Mouse (Mus musculus): Measurements from ENCODE around the gene Pds5a. TPM values are rescaled to one million over a fixed set of nuclear protein-coding genes. Genes with fewer than 3 reads are reported as not detected.
A peak's percentile ranks its signal among the peaks of the same experiment; 100 is the strongest.
"Not testable (repeated sequence)": the region's sequence is repeated elsewhere in the genome, so short reads cannot be mapped to it uniquely, and the experiment has no call there.

Pds5a gene
- polyA plus RNA-seq (2015; fragmentation: Nextera tagmentation; extraction: Ambion mirVana): 31.2 and 33.4 TPM in 2 replicates

DNA sequence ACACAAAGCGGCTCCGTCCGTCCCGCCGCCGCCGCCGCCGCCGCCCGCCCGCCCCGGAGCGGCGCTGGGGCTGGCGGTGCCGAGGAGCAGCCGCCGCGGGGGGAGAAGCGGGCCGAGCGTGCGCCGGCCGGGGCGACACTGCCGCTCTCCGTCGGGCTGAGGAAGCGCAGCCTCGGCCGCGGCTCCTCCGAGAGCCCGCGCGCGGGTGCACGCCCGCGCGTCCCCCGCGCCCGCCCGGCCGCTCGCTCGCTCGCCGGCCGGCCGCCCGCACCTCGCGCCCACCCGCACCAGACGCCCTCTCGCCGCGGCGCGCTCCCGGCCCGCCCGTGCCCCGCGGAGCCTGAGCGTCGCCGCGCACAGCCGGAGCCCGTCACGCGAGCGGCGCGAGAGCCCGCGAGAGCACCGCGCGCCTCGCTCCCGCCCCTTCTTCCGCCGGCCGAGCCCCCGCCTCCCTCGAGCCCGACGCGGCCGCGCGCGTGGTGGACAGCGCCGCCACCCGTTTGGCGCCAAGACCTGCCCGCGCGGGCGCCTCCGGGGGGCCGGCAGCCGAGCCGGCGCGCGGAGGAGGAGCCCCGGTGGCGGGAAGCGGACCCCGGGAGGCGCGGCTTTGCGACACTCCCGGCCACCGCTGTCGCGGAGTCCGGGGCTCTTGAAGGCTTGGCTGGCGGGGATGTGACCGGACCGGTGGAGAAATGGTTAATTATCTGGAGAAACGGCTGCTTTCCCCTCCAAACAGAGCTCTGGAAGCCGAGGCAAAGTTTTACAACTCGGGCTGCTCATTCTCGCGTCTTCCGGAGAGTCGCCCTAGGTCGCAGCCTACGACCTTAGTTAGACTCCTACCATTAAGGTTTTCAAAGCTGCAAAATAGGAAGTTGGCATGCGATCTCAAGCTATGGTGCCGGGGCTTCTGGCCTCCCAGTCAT, at the start of gene Pds5a:
Pds5a (minus strand) TSS at position 438 of the 923 bp plus-strand sequence.
- H3K4me2 ChIP-seq (ENCODE audit: low read depth, low read length): peak within 1 kb of the TSS; percentile 73
- under 1% methylated on average over 111 of the region's 140 CpGs for WGBS
- no peaks in the 10 kb centered on the region for H3K9me3 ChIP-seq (ENCODE audit: control insufficient read depth, low read length)
- H3K36me3 ChIP-seq (ENCODE audit: control insufficient read depth, insufficient read depth, low read length): no peaks in the 10 kb centered on the region
- peaks cover 16% of the 10 kb centered on the region for H3K4me1 ChIP-seq (ENCODE audit: control insufficient read depth, insufficient read depth, low read length)
- ATAC-seq: peak; percentile 91
- no peaks in the 10 kb centered on the region for H3K27me3 ChIP-seq (replicated peaks; ENCODE audit: control insufficient read depth, insufficient read depth, low read length)
- peak within 1 kb of the TSS; percentile 82 for H3K4me3 ChIP-seq (ENCODE audit: low read length)
- H3K9ac ChIP-seq (ENCODE audit: low read depth, low read length): peak within 1 kb of the TSS; percentile 89
- peak within 1 kb of the TSS; percentile 98 for H3K27ac ChIP-seq (ENCODE audit: low read length)

DNA sequence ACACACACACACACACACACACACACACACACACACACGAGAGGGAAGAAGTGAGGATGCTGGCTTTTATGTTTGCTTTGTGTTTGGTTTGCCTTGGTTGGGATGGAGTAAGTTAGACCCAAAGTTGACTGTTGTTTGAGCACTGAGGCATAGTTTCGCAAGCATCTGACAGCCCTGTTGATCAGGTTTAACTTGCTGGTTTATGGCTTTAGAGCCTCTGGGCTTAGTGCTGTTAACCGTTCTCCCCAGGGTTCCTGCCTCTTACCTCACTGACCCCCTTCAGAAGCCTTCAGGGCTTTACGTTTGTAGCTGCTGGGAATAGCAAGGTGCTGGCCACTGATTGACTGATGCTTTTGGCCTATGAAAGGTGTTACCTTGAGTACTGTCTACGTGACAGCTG, 48.8 kb upstream of the Pds5a start:
- no peak overlapping the region for H3K9ac ChIP-seq (ENCODE audit: low read depth, low read length)
- H3K27me3 ChIP-seq (replicated peaks; ENCODE audit: control insufficient read depth, insufficient read depth, low read length): no peaks in the 10 kb centered on the region
- no peak overlapping the region for H3K4me3 ChIP-seq (ENCODE audit: low read length)
- H3K9me3 ChIP-seq (ENCODE audit: control insufficient read depth, low read length): no peaks in the 10 kb centered on the region
- no peak overlapping the region for H3K27ac ChIP-seq (ENCODE audit: low read length)
- ATAC-seq: peak; percentile 66
- H3K4me2 ChIP-seq (ENCODE audit: low read depth, low read length): no peak overlapping the region
- H3K36me3 ChIP-seq (ENCODE audit: control insufficient read depth, insufficient read depth, low read length): no peaks in the 10 kb centered on the region
- WGBS: 53% methylated on average over 5 of the region's 5 CpGs
- peaks cover 4% of the 10 kb centered on the region; the same call in 1 of the 2 replicates for H3K4me1 ChIP-seq (ENCODE audit: control insufficient read depth, insufficient read depth, low read length)

DNA sequence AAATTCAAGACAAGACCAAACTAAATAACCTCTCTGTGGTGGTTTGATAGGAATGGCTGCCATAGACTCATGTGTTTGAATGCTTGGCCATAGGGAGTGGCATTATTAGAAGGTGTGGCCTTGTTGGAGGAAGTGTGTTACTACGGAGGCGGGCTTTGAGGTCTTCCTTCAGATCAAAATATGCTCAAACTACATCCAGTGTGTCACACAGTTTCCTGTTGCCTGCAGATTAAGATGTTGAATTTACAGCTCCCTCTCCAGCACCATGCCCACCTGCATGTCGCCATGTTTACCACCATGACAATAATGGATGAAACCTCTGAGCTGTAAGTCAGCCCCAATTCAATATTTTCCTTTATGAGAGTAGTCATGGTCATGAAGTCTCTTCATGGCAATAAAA, 41.3 kb upstream of the Pds5a start:
- WGBS: 93% methylated on average over 3 of the region's 3 CpGs
- H3K27me3 ChIP-seq (replicated peaks; ENCODE audit: control insufficient read depth, insufficient read depth, low read length): no peaks in the 10 kb centered on the region
- no peak overlapping the region for H3K4me3 ChIP-seq (ENCODE audit: low read length)
- no peak overlapping the region for H3K27ac ChIP-seq (ENCODE audit: low read length)
- no peaks in the 10 kb centered on the region for H3K9me3 ChIP-seq (ENCODE audit: control insufficient read depth, low read length)
- H3K4me2 ChIP-seq (ENCODE audit: low read depth, low read length): no peak overlapping the region
- no peak for ATAC-seq
- H3K9ac ChIP-seq (ENCODE audit: low read depth, low read length): no peak overlapping the region
- H3K36me3 ChIP-seq (ENCODE audit: control insufficient read depth, insufficient read depth, low read length): no peaks in the 10 kb centered on the region
- no peaks in the 10 kb centered on the region for H3K4me1 ChIP-seq (ENCODE audit: control insufficient read depth, insufficient read depth, low read length)

DNA sequence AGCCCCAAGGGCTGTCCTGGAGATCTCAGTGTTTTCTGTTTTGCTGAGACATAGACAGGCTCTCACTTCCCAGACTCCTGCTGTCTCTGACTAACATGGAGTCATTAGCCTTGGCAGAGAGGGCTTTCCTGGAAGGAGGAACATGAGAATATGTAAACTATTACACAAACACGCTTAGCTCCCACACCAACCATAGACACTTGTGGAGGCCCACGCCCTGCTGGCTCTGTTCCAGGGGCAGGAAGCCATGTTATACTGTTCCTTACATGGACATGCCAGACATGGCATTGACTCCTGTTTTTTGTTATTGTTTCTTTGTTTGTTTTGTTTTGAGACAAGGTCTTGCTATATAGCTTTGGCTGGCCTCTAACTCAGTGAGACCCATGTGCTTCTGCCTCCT, 37.5 kb upstream of the Pds5a start:
- Histone ChIP-seq H3K4me1 (ENCODE audit: control insufficient read depth, insufficient read depth, low read length) (no peaks in the 10 kb centered on the region), H3K9me3 (ENCODE audit: control insufficient read depth, low read length) (no peaks in the 10 kb centered on the region), H3K4me3 (ENCODE audit: low read length) (no peak overlapping the region), H3K27me3 (replicated peaks; ENCODE audit: control insufficient read depth, insufficient read depth, low read length) (no peaks in the 10 kb centered on the region), H3K9ac (ENCODE audit: low read depth, low read length) (no peak overlapping the region), H3K4me2 (ENCODE audit: low read depth, low read length) (no peak overlapping the region), H3K27ac (ENCODE audit: low read length) (no peak overlapping the region), H3K36me3 (ENCODE audit: control insufficient read depth, insufficient read depth, low read length) (no peaks in the 10 kb centered on the region)
- ATAC-seq: no peak
- WGBS: 75% methylated on average over 2 of the region's 2 CpGs

DNA sequence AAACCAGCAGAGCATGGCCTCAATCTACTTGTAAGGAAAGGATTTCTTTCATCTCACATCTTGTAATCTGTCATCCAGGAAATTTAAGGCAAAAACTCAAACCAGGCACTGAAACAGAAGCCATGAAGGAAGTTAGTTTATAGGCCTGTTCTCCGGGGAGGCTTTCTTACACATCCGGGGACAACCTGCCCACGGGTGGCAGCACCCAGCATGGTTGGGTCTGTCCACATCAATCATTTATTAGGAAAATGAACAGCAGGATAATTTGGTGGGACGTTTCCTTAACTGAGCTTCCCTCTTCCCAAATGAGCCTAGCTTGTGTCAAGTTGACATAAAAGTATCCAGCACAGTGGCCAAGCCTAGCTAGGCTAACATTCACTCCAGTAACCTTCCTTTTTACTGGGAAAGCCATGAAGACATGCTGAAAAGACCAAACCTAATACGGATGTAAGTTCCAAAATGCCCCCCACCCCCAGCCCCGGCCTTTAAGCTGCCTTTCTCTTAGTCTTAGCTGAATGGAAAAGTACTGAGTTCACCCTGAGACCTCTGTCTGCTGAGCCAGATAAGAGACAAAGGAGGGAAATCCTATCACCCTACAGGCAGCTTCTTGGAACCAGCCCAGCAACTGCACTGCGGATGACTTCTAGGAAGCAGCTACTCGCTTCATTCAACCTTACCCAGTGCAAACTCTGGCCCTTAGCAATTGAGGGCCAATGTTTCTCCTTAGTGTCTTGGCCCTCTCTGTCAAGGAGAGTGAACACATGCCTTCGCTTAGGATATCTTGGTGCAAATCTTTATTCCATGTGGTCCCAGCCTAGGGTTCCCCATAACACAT, 33.3 kb upstream of the Pds5a start:
- H3K27ac ChIP-seq (ENCODE audit: low read length): no peak overlapping the region
- no peak overlapping the region for H3K9ac ChIP-seq (ENCODE audit: low read depth, low read length)
- no peaks in the 10 kb centered on the region for H3K27me3 ChIP-seq (replicated peaks; ENCODE audit: control insufficient read depth, insufficient read depth, low read length)
- peaks cover 3% of the 10 kb centered on the region; the same call in 1 of the 2 replicates for H3K4me1 ChIP-seq (ENCODE audit: control insufficient read depth, insufficient read depth, low read length)
- ATAC-seq: peak; percentile 76
- 61% methylated on average over 9 of the region's 9 CpGs for WGBS
- no peak overlapping the region for H3K4me3 ChIP-seq (ENCODE audit: low read length)
- H3K4me2 ChIP-seq (ENCODE audit: low read depth, low read length): no peak overlapping the region
- H3K36me3 ChIP-seq (ENCODE audit: control insufficient read depth, insufficient read depth, low read length): no peaks in the 10 kb centered on the region
- H3K9me3 ChIP-seq (ENCODE audit: control insufficient read depth, low read length): no peaks in the 10 kb centered on the region

DNA sequence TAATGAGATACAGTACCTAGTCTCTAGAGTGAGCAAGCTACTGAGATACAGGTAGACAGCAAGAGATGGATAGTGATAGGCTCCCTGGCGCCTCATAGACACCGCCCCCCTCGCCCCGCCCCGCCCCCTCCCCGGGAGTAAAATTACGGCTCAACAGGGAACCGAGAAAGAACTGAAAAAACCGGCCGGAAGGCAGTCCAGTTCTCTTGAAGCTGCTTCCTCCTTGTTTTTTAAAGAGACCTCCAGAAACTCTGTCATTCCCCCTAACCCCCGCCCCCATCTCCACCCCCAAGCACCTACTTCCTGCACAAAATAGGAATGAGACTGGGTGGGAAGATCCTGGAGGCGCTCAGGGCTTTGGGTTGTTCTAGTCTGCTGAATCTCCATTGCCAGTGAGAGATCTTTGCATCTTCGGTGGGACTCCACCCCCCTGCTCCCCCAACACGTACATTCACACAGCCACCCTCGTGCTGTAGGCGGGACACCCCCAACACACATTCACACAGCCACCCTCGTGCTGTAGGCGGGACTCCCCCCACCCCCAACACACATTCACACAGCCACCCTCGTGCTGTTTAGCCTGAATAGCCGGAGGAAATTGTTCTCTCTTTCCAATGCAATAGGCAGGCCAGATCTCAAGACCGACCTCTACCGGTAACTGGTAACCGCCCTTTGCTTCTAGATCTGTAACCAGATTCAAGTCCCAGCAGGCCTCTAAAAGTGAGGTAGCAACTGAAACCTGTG, 26.4 kb upstream of the Pds5a start:
- under 1% methylated on average over 23 of the region's 23 CpGs for WGBS

DNA sequence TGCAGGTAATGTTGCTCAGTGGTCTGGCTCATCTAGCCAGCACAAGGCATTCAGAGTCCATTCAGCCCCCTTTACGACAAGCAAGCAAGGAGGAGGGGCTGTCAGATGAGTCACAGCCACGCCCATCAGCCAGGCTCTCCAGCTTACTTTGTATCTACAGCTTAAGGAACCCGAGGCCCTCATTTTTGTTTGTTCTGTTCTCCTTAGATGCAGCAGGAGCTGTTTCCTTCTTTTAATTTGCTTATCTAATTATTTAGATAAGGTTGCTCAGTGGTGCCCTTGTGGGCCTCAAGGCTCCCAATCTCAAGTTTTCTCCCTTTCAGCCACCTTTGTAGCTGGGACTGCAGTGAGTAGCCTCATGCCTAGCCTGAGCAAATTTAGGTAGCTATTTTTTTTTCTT, 20.3 kb upstream of the Pds5a start:
- no peak overlapping the region for H3K4me2 ChIP-seq (ENCODE audit: low read depth, low read length)
- WGBS: 11% methylated on average over 3 of the region's 3 CpGs
- no peaks in the 10 kb centered on the region for H3K4me1 ChIP-seq (ENCODE audit: control insufficient read depth, insufficient read depth, low read length)
- H3K9me3 ChIP-seq (ENCODE audit: control insufficient read depth, low read length): no peaks in the 10 kb centered on the region
- H3K27me3 ChIP-seq (replicated peaks; ENCODE audit: control insufficient read depth, insufficient read depth, low read length): no peaks in the 10 kb centered on the region
- no peak overlapping the region for H3K27ac ChIP-seq (ENCODE audit: low read length)
- peak; percentile 68 for ATAC-seq
- H3K36me3 ChIP-seq (ENCODE audit: control insufficient read depth, insufficient read depth, low read length): no peaks in the 10 kb centered on the region
- no peak overlapping the region for H3K9ac ChIP-seq (ENCODE audit: low read depth, low read length)
- H3K4me3 ChIP-seq (ENCODE audit: low read length): no peak overlapping the region

More for the DNA sequence above, 26.4 kb upstream of the Pds5a start:
- H3K4me1 ChIP-seq (ENCODE audit: control insufficient read depth, insufficient read depth, low read length): peaks cover 10% of the 10 kb centered on the region
- no peaks in the 10 kb centered on the region for H3K36me3 ChIP-seq (ENCODE audit: control insufficient read depth, insufficient read depth, low read length)
- H3K9ac ChIP-seq (ENCODE audit: low read depth, low read length): peak overlapping the region; percentile 74
- H3K4me3 ChIP-seq (ENCODE audit: low read length): peak overlapping the region; percentile 50
- peak; percentile 90 for ATAC-seq
- no peaks in the 10 kb centered on the region for H3K27me3 ChIP-seq (replicated peaks; ENCODE audit: control insufficient read depth, insufficient read depth, low read length)
- peak overlapping the region; percentile 85 for H3K4me2 ChIP-seq (ENCODE audit: low read depth, low read length)
- no peaks in the 10 kb centered on the region for H3K9me3 ChIP-seq (ENCODE audit: control insufficient read depth, low read length)
- H3K27ac ChIP-seq (ENCODE audit: low read length): peak overlapping the region; percentile 94

DNA sequence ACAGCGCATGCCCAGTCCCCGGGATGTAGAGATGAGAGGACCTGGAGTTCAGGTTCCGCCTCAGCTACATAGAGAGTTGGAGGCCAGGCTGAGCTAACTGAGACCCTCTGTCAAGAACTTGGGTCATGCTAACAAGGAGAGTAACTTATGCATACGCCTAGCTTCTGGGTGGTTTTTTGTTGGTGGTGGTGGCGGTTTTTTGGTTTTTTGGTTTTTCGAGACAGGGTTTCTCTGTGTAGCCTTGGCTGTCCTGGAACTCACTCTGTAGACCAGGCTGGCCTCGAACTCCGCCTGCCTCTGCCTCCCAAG, 19.8 kb upstream of the Pds5a start:
- WGBS: 89% methylated on average over 8 of the region's 8 CpGs

More for the DNA sequence above, 19.8 kb upstream of the Pds5a start:
- not testable (repeated sequence) for H3K9me3 ChIP-seq (ENCODE audit: control insufficient read depth, low read length); H3K4me3 ChIP-seq (ENCODE audit: low read length); H3K36me3 ChIP-seq (ENCODE audit: control insufficient read depth, insufficient read depth, low read length); H3K27me3 ChIP-seq (replicated peaks; ENCODE audit: control insufficient read depth, insufficient read depth, low read length); H3K4me2 ChIP-seq (ENCODE audit: low read depth, low read length); ATAC-seq; H3K27ac ChIP-seq (ENCODE audit: low read length); H3K4me1 ChIP-seq (ENCODE audit: control insufficient read depth, insufficient read depth, low read length); H3K9ac ChIP-seq (ENCODE audit: low read depth, low read length)
